Mouse (Mus musculus) embryo, embryonic 11 days (tissue): ENCODE results near the gene Arrdc4.

Source experiments
- DNase-seq: peaks from one replicate; pipeline ENCODE4 v3.0.0-alpha.2; 2015

The Arrdc4 gene

GRCm38 (mm10) chr7:68708563-68709318 is 40.3 kb downstream of the Arrdc4 start:
- no peak for DNase-seq

- no peak for DNase-seq
Observed at GRCm38 (mm10) chr7:68705162-68705561, 43.9 kb downstream of the Arrdc4 start.

GRCm38 (mm10) chr7:68697313-68697712 is 51.7 kb downstream of the Arrdc4 start:
- no peak for DNase-seq

- no peak for DNase-seq
Observed at GRCm38 (mm10) chr7:68696908-68697307, 52.1 kb downstream of the Arrdc4 start.

GRCm38 (mm10) chr7:68696446-68696845 is 52.6 kb downstream of the Arrdc4 start:
- no peak for DNase-seq

- no peak for DNase-seq
Observed at GRCm38 (mm10) chr7:68692731-68693130, 56.3 kb downstream of the Arrdc4 start.

- no peak for DNase-seq
Observed at GRCm38 (mm10) chr7:68691454-68691853, 57.6 kb downstream of the Arrdc4 start.

- no peak for DNase-seq
Observed at GRCm38 (mm10) chr7:68687140-68687611, 61.9 kb downstream of the Arrdc4 start.
